Mouse (Mus musculus): Measurements from ENCODE around the gene Rhoc. TPM values are rescaled to one million over a fixed set of nuclear protein-coding genes. Genes with fewer than 3 reads are reported as not detected.
"Not testable (repeated sequence)": the region's sequence is repeated elsewhere in the genome, so short reads cannot be mapped to it uniquely, and the experiment has no call there.

Gene Rhoc
- polyA plus RNA-seq, 1 experiment from 2014 or later, result 104 TPM

DNA sequence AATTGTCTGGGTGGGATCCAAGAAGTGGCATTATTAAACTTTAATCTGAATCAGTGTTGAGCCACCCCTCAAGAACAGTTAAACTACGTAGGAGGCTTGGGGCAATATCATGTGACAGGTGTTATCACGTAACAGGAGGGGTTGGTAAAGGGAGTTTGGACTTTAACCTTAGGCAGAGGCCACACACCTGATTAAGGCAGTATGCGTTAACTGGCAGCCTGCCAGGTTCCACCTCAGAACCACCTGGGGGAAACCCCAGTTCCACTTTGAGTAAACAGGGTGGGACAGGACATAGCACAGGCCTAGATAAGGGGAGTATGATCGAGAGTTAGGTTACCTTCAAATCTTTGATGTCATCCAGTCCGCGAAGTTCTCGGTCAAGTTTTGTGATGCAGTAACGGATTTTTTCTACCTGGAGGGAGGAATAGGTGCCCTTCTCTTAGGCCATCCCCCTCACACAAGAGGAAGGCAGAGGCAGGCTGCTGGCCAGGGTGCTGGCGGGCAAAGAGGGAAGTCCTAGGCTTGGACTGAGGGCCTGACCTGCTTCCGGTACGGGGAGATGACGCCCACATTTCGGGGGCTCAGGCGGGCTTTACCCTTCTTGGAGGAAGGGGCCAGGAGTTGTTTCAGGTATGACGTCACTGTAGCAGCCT lies 8.4 kb downstream of the Rhoc start:
- Histone ChIP-seq H3K4me2 (ENCODE audit: low read depth) (no peak overlapping the region), H3K4me3 (ENCODE audit: low read depth, low read length) (no peak overlapping the region), H3K9ac (ENCODE audit: low read length) (no peak overlapping the region), H3K36me3 (ENCODE audit: control insufficient read depth, insufficient read depth, low read length) (peaks cover 2% of the 10 kb centered on the region; the same call in 1 of the 2 replicates), H3K27ac (ENCODE audit: low read depth, low read length) (no peak overlapping the region), H3K9me3 (ENCODE audit: control insufficient read depth, low read length) (no peaks in the 10 kb centered on the region), H3K27me3 (ENCODE audit: control insufficient read depth, insufficient read depth, low read length) (no peaks in the 10 kb centered on the region), H3K4me1 (ENCODE audit: control insufficient read depth, insufficient read depth, low read length) (peaks cover 14% of the 10 kb centered on the region)
- no peak for ATAC-seq (ENCODE audit: insufficient read depth, low FRiP score, low TSS enrichment)
- DNase-seq (ENCODE audit: low spot score), result no peak
- 86% methylated on average over 15 of the region's 15 CpGs for WGBS

GRCm38 (mm10) chr3:104800681-104801080 lies 12.5 kb downstream of the Rhoc start:
- Histone ChIP-seq H3K4me1 (ENCODE audit: control insufficient read depth, insufficient read depth, low read length) (0 out of 2 replicates have a peak, but pooled peaks cover 3% of the 10 kb centered on the region), H3K27ac (ENCODE audit: low read depth, low read length) (no peak overlapping the region), H3K4me3 (ENCODE audit: low read depth, low read length) (no peak overlapping the region), H3K36me3 (ENCODE audit: control insufficient read depth, insufficient read depth, low read length) (no peaks in the 10 kb centered on the region; the same call in 1 of the 2 replicates), H3K4me2 (ENCODE audit: low read depth) (no peak overlapping the region), H3K9me3 (ENCODE audit: control insufficient read depth, low read length) (no peaks in the 10 kb centered on the region), H3K9ac (ENCODE audit: low read length) (no peak overlapping the region), H3K27me3 (ENCODE audit: control insufficient read depth, insufficient read depth, low read length) (no peaks in the 10 kb centered on the region)
- 95% methylated on average over 11 of the region's 11 CpGs for WGBS
- no peak for ATAC-seq (ENCODE audit: insufficient read depth, low FRiP score, low TSS enrichment)
- DNase-seq (ENCODE audit: low spot score), result no peak

DNA sequence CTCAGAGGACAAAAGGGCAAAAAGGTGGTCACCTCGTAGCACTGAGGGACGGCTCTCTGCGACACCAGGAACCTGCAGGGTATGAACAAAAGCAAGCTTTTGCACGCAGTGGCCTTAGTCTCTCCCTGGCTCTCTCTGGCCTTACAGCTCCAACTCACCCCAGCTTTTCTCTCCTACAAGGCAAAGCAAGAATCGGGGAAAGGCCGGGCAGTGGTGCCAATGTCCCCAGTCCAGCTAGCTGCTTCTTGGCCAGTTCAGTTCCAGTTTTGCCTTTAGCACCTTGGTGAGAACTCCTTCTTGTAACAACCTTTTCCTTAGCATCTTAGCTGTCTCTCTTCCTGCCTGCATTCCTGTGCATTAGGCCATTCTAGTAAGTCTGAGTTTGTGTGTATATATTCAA lies 13.3 kb downstream of the Rhoc start:
- no peaks in the 10 kb centered on the region for H3K4me1 ChIP-seq (ENCODE audit: control insufficient read depth, insufficient read depth, low read length)
- H3K27me3 ChIP-seq (ENCODE audit: control insufficient read depth, insufficient read depth, low read length), result no peaks in the 10 kb centered on the region
- no peak overlapping the region for H3K9ac ChIP-seq (ENCODE audit: low read length)
- ATAC-seq (ENCODE audit: insufficient read depth, low FRiP score, low TSS enrichment) (no peak), DNase-seq (ENCODE audit: low spot score) (no peak)
- no peak overlapping the region for H3K27ac ChIP-seq (ENCODE audit: low read depth, low read length)
- H3K9me3 ChIP-seq (ENCODE audit: control insufficient read depth, low read length), result no peaks in the 10 kb centered on the region
- H3K4me2 ChIP-seq (ENCODE audit: low read depth), result no peak overlapping the region
- no peaks in the 10 kb centered on the region; the same call in 1 of the 2 replicates for H3K36me3 ChIP-seq (ENCODE audit: control insufficient read depth, insufficient read depth, low read length)
- 88% methylated on average over 6 of the region's 6 CpGs for WGBS
- H3K4me3 ChIP-seq (ENCODE audit: low read depth, low read length), result no peak overlapping the region

DNA sequence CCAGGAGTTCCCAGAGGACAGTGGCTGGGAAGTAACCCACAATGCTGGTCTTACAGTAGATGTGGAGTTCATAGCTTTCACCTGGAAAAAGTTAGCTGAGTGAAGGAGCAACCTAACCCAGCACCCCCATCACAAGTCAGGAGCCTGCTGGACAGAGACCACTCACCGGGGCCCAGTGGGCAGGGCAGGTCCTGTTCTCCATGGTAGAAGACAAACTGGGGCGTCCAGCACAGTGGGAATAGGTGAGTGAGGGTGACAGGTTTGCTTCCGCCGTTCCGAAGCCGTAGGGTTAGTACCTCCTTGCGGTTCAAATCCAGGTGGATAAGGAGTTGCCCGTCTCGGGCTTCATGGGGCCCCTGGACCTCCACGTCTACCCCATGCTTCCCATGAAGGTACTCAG lies 16.1 kb downstream of the Rhoc start:
- no peaks in the 10 kb centered on the region for H3K9me3 ChIP-seq (ENCODE audit: control insufficient read depth, low read length)
- no peak overlapping the region for H3K27ac ChIP-seq (ENCODE audit: low read depth, low read length)
- 85% methylated on average over 10 of the region's 10 CpGs for WGBS
- no peak for DNase-seq (ENCODE audit: low spot score)
- H3K27me3 ChIP-seq (ENCODE audit: control insufficient read depth, insufficient read depth, low read length), result no peaks in the 10 kb centered on the region
- no peak overlapping the region for H3K4me2 ChIP-seq (ENCODE audit: low read depth)
- no peak overlapping the region for H3K9ac ChIP-seq (ENCODE audit: low read length)
- H3K36me3 ChIP-seq (ENCODE audit: control insufficient read depth, insufficient read depth, low read length), result no peaks in the 10 kb centered on the region; the same call in 1 of the 2 replicates
- ATAC-seq (ENCODE audit: insufficient read depth, low FRiP score, low TSS enrichment), result no peak
- no peak overlapping the region for H3K4me3 ChIP-seq (ENCODE audit: low read depth, low read length)
- H3K4me1 ChIP-seq (ENCODE audit: control insufficient read depth, insufficient read depth, low read length), result no peaks in the 10 kb centered on the region

DNA sequence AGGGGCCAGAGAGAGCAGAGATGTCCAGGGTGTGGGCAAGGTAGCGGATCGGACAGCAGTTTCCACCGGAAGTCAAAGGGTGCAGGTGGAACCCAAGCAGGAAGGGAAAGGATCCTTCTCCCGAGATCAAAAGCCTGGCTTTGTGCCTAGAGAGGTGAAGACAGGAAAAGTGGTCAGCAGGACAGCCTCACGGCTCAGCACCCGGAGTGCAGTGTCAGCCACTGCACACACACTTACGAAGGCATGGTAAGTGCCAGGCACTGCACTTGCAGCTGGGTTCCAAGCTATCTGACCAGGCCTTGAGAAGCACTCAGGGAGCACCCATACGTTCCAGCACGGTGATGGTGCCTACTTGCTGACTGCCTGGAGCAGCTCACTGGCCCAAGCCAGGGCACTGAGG lies 17.4 kb downstream of the Rhoc start:
- Histone ChIP-seq H3K9ac (ENCODE audit: low read length) (no peak overlapping the region), H3K36me3 (ENCODE audit: control insufficient read depth, insufficient read depth, low read length) (no peaks in the 10 kb centered on the region; the same call in 1 of the 2 replicates)
- ATAC-seq (ENCODE audit: insufficient read depth, low FRiP score, low TSS enrichment), result no peak

GRCm38 (mm10) chr3:104811752-104812151 lies 23.6 kb downstream of the Rhoc start:
- H3K9ac ChIP-seq (ENCODE audit: low read length), result no peak overlapping the region
- no peaks in the 10 kb centered on the region for H3K27me3 ChIP-seq (ENCODE audit: control insufficient read depth, insufficient read depth, low read length)
- H3K4me2 ChIP-seq (ENCODE audit: low read depth), result no peak overlapping the region
- no peaks in the 10 kb centered on the region for H3K36me3 ChIP-seq (ENCODE audit: control insufficient read depth, insufficient read depth, low read length)
- no peak overlapping the region for H3K4me3 ChIP-seq (ENCODE audit: low read depth, low read length)
- no peak overlapping the region for H3K27ac ChIP-seq (ENCODE audit: low read depth, low read length)
- DNase-seq (ENCODE audit: low spot score) (no peak), ATAC-seq (ENCODE audit: insufficient read depth, low FRiP score, low TSS enrichment) (no peak)
- WGBS, result 27% methylated on average over 3 of the region's 3 CpGs
- no peaks in the 10 kb centered on the region for H3K9me3 ChIP-seq (ENCODE audit: control insufficient read depth, low read length)
- no peaks in the 10 kb centered on the region for H3K4me1 ChIP-seq (ENCODE audit: control insufficient read depth, insufficient read depth, low read length)

More for the DNA sequence above, 17.4 kb downstream of the Rhoc start:
- Histone ChIP-seq H3K4me3 (ENCODE audit: low read depth, low read length) (no peak overlapping the region), H3K27ac (ENCODE audit: low read depth, low read length) (no peak overlapping the region), H3K4me1 (ENCODE audit: control insufficient read depth, insufficient read depth, low read length) (no peaks in the 10 kb centered on the region), H3K9me3 (ENCODE audit: control insufficient read depth, low read length) (no peaks in the 10 kb centered on the region), H3K27me3 (ENCODE audit: control insufficient read depth, insufficient read depth, low read length) (no peaks in the 10 kb centered on the region), H3K4me2 (ENCODE audit: low read depth) (no peak overlapping the region)
- 93% methylated on average over 9 of the region's 9 CpGs for WGBS
- no peak for DNase-seq (ENCODE audit: low spot score)

- ATAC-seq (ENCODE audit: insufficient read depth, low FRiP score, low TSS enrichment), result no peak
- H3K4me1 ChIP-seq (ENCODE audit: control insufficient read depth, insufficient read depth, low read length), result no peaks in the 10 kb centered on the region
Measured at GRCm38 (mm10) chr3:104812254-104812653, 24.1 kb downstream of the Rhoc start.

DNA sequence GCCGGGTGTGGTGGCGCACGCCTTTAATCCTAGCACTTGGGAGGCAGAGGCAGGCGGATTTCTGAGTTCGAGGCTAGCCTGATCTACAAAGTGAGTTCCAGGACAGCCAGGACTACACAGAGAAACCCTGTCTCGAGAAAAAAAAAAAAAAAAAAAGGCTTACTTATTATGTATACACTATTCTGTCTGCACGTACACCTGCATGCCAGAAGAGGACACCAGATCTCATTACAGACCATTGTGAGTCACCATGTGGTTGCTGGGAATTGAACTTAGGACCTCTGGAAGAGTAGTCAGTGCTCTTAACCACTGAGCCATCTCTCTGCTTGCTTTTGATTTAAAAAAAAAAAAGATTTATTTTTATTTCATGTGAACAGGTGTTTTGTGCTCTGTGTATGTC lies 25.1 kb downstream of the Rhoc start:
- 92% methylated on average over 7 of the region's 7 CpGs for WGBS
- H3K27ac ChIP-seq (ENCODE audit: low read depth, low read length); H3K9me3 ChIP-seq (ENCODE audit: control insufficient read depth, low read length); H3K9ac ChIP-seq (ENCODE audit: low read length); H3K4me1 ChIP-seq (ENCODE audit: control insufficient read depth, insufficient read depth, low read length); H3K36me3 ChIP-seq (ENCODE audit: control insufficient read depth, insufficient read depth, low read length); H3K4me2 ChIP-seq (ENCODE audit: low read depth); ATAC-seq (ENCODE audit: insufficient read depth, low FRiP score, low TSS enrichment); DNase-seq (ENCODE audit: low spot score); H3K4me3 ChIP-seq (ENCODE audit: low read depth, low read length); H3K27me3 ChIP-seq (ENCODE audit: control insufficient read depth, insufficient read depth, low read length): not testable (repeated sequence)

More at GRCm38 (mm10) chr3:104812254-104812653, 24.1 kb downstream of the Rhoc start:
- no peaks in the 10 kb centered on the region for H3K27me3 ChIP-seq (ENCODE audit: control insufficient read depth, insufficient read depth, low read length)
- WGBS, result 88% methylated on average over 4 of the region's 4 CpGs
- H3K9ac ChIP-seq (ENCODE audit: low read length), result no peak overlapping the region
- no peak for DNase-seq (ENCODE audit: low spot score)
- H3K4me2 ChIP-seq (ENCODE audit: low read depth), result no peak overlapping the region
- H3K27ac ChIP-seq (ENCODE audit: low read depth, low read length), result no peak overlapping the region
- no peak overlapping the region for H3K4me3 ChIP-seq (ENCODE audit: low read depth, low read length)
- no peaks in the 10 kb centered on the region for H3K36me3 ChIP-seq (ENCODE audit: control insufficient read depth, insufficient read depth, low read length)
- H3K9me3 ChIP-seq (ENCODE audit: control insufficient read depth, low read length), result no peaks in the 10 kb centered on the region

GRCm38 (mm10) chr3:104814746-104815145 lies 26.6 kb downstream of the Rhoc start:
- WGBS, result 84% methylated on average over 1 of the region's 1 CpGs
- H3K4me1 ChIP-seq (ENCODE audit: control insufficient read depth, insufficient read depth, low read length), result peaks cover 5% of the 10 kb centered on the region
- H3K27me3 ChIP-seq (ENCODE audit: control insufficient read depth, insufficient read depth, low read length), result no peaks in the 10 kb centered on the region
- no peak overlapping the region for H3K9ac ChIP-seq (ENCODE audit: low read length)
- no peak overlapping the region for H3K4me2 ChIP-seq (ENCODE audit: low read depth)
- no peak overlapping the region for H3K4me3 ChIP-seq (ENCODE audit: low read depth, low read length)
- DNase-seq (ENCODE audit: low spot score) (no peak), ATAC-seq (ENCODE audit: insufficient read depth, low FRiP score, low TSS enrichment) (no peak)
- no peak overlapping the region for H3K27ac ChIP-seq (ENCODE audit: low read depth, low read length)
- H3K36me3 ChIP-seq (ENCODE audit: control insufficient read depth, insufficient read depth, low read length), result no peaks in the 10 kb centered on the region
- no peaks in the 10 kb centered on the region for H3K9me3 ChIP-seq (ENCODE audit: control insufficient read depth, low read length)
